Mouse (Mus musculus): ENCODE results near the gene Ptk7. TPM values are rescaled to one million over a fixed set of nuclear protein-coding genes. Genes with fewer than 3 reads are reported as not detected.

The Ptk7 gene
- total and polyA plus RNA-seq, 3 experiments, result 0.01 to 0.05 TPM; not detected in 1

DNA sequence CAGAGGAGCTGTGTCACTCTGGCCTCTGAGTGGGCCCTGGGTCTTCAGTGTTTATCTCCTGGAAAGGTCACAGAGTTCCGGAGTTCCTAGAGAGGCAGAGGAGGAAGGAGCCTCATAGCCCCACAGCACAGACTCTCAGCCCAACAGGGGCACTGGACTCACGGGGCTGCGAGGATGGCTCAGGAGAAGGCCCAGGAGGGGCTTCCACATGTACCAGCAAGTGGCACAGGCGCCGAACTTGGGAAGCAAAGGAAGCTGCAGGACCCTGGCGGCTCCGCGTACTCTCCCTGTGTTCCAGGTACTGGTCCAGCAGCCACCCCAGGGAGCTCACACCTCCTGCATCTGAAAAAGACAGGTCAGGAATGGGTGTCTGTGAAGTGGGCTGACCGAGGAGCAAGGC, 108.1 kb downstream of the Ptk7 start:
- no peak overlapping the region for H3K4me3 ChIP-seq (ENCODE audit: low read depth, low read length)

GRCm38 (mm10) chr17:46520385-46520979, 108.8 kb downstream of the Ptk7 start:
- Histone ChIP-seq H3K4me3 (ENCODE audit: low read depth, low read length) (no peak overlapping the region), H3K4me1 (ENCODE audit: insufficient read depth, low read depth, low read length) (peaks cover 3% of the 10 kb centered on the region; the same call in 1 of the 2 replicates), H3K27me3 (ENCODE audit: insufficient read depth, low read length) (peaks cover 42% of the 10 kb centered on the region), H3K36me3 (replicated peaks) (no peaks in the 10 kb centered on the region), H3K9me3 (replicated peaks) (no peaks in the 10 kb centered on the region)
- TF ChIP-seq POLR2AphosphoS5 (IDR thresholded peaks at IDR 0.05; ENCODE audit: insufficient replicate concordance, low read depth, low read length) (no peak), TAL1 (conservative IDR thresholded peaks at IDR 0.05; ENCODE audit: low read depth, low read length) (no peak), CTCF (IDR thresholded peaks at IDR 0.05; ENCODE audit: low read depth, low read length) (no peak), GATA1 (IDR thresholded peaks at IDR 0.05; ENCODE audit: borderline replicate concordance, low read length) (no peak)
- no peak for DNase-seq (ENCODE audit: low spot score)
- no peak for ATAC-seq (ENCODE audit: extremely low read depth, insufficient number of reproducible peaks, low FRiP score, poor library complexity, severe bottlenecking)

More for the DNA sequence above, 108.1 kb downstream of the Ptk7 start:
- H3K9me3 ChIP-seq (replicated peaks), result no peaks in the 10 kb centered on the region
- H3K4me1 ChIP-seq (ENCODE audit: insufficient read depth, low read depth, low read length), result peaks cover 7% of the 10 kb centered on the region; the same call in 1 of the 2 replicates
- H3K27me3 ChIP-seq (ENCODE audit: insufficient read depth, low read length), result peaks cover 42% of the 10 kb centered on the region
- TF ChIP-seq GATA2 (IDR thresholded peaks at IDR 0.05; ENCODE audit: borderline replicate concordance, low read depth, low read length) (no peak), GATA1 (IDR thresholded peaks at IDR 0.05; ENCODE audit: borderline replicate concordance, low read length) (no peak), CTCF (IDR thresholded peaks at IDR 0.05; ENCODE audit: low read depth, low read length) (no peak), TAL1 (conservative IDR thresholded peaks at IDR 0.05; ENCODE audit: low read depth, low read length) (no peak), POLR2AphosphoS5 (IDR thresholded peaks at IDR 0.05; ENCODE audit: insufficient replicate concordance, low read depth, low read length) (no peak)
- no peaks in the 10 kb centered on the region for H3K36me3 ChIP-seq (replicated peaks)
- ATAC-seq (ENCODE audit: extremely low read depth, insufficient number of reproducible peaks, low FRiP score, poor library complexity, severe bottlenecking) (no peak), DNase-seq (ENCODE audit: low spot score) (no peak)

DNA sequence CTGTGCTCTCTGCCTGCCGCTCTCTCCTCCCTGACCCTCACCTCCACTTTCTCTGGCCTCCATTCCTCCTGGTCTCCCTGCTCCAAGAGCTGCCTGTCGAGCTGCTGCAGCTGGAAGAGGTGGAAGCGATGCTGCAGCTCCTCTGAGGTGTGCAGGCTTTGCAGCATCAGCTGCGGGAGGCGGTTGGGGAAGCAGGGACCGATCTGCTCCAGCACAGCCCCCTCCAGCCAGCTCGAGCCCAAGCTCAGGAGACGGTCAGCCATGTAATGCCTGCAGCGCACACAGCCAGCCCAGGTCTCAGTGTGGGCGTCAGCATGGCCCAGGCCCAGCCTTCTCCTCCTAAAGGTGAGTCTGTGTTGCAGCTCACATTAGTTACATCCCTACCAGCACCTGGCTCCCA, 109.3 kb downstream of the Ptk7 start:
- Histone ChIP-seq H3K4me1 (ENCODE audit: insufficient read depth, low read depth, low read length) (peaks cover 3% of the 10 kb centered on the region; the same call in 1 of the 2 replicates), H3K9me3 (replicated peaks) (no peaks in the 10 kb centered on the region), H3K27me3 (ENCODE audit: insufficient read depth, low read length) (peaks cover 38% of the 10 kb centered on the region), H3K4me3 (ENCODE audit: low read depth, low read length) (no peak overlapping the region), H3K36me3 (replicated peaks) (no peaks in the 10 kb centered on the region)
- no peak for DNase-seq (ENCODE audit: low spot score)
- TF ChIP-seq CTCF (IDR thresholded peaks at IDR 0.05; ENCODE audit: low read depth, low read length), result no peak
- no peak for TF ChIP-seq POLR2AphosphoS5 (IDR thresholded peaks at IDR 0.05; ENCODE audit: insufficient replicate concordance, low read depth, low read length)
- ATAC-seq (ENCODE audit: extremely low read depth, insufficient number of reproducible peaks, low FRiP score, poor library complexity, severe bottlenecking), result no peak

Other genes starting within 250 kb of the Ptk7 start
Only the 20 nearest of the 21 such genes appear.
- not detected in 2 replicates for gene Crip3, start 200.6 kb downstream of the Ptk7 start, total RNA-seq (2014; fragmentation: Nextera tagmentation)
- 0.12 TPM in 1 of 2 replicates, not detected in the other for gene Crip3, start 200.6 kb downstream of the Ptk7 start, total RNA-seq (2017)
- not detected in 2 replicates for gene Crip3, start 200.6 kb downstream of the Ptk7 start, polyA plus RNA-seq (2012)
- gene Slc22a7, start 191.0 kb downstream of the Ptk7 start, total RNA-seq (2014; fragmentation: Nextera tagmentation), result not detected in 2 replicates
- gene Slc22a7, start 191.0 kb downstream of the Ptk7 start, total RNA-seq (2017), result not detected in 2 replicates
- gene Slc22a7, start 191.0 kb downstream of the Ptk7 start, polyA plus RNA-seq (2012), result not detected in 2 replicates
- not detected in 2 replicates for gene Ttbk1, start 141.8 kb downstream of the Ptk7 start, total RNA-seq (2014; fragmentation: Nextera tagmentation)
- gene Ttbk1, start 141.8 kb downstream of the Ptk7 start, total RNA-seq (2017), result 0.11 and 0.52 TPM in 2 replicates
- 0.01 TPM in 1 of 2 replicates, not detected in the other for gene Ttbk1, start 141.8 kb downstream of the Ptk7 start, polyA plus RNA-seq (2012)
- gene Dnph1, start 132.8 kb downstream of the Ptk7 start, total RNA-seq (2014; fragmentation: Nextera tagmentation), result 26.0 and 29.8 TPM in 2 replicates
- 18.8 and 24.9 TPM in 2 replicates for gene Dnph1, start 132.8 kb downstream of the Ptk7 start, total RNA-seq (2017)
- gene Dnph1, start 132.8 kb downstream of the Ptk7 start, polyA plus RNA-seq (2012), result 36.9 and 38.1 TPM in 2 replicates
- gene Cul9, start 83.1 kb downstream of the Ptk7 start, total RNA-seq (2014; fragmentation: Nextera tagmentation), result 0.24 and 0.45 TPM in 2 replicates
- gene Cul9, start 83.1 kb downstream of the Ptk7 start, total RNA-seq (2017), result 0.76 and 0.81 TPM in 2 replicates
- 0.66 and 0.70 TPM in 2 replicates for gene Cul9, start 83.1 kb downstream of the Ptk7 start, polyA plus RNA-seq (2012)
- gene Srf, start 73.3 kb downstream of the Ptk7 start, total RNA-seq (2014; fragmentation: Nextera tagmentation), result 52.7 and 60.3 TPM in 2 replicates
- gene Srf, start 73.3 kb downstream of the Ptk7 start, total RNA-seq (2017), result 18.4 and 22.7 TPM in 2 replicates
- gene Srf, start 73.3 kb downstream of the Ptk7 start, polyA plus RNA-seq (2012), result 113 and 114 TPM in 2 replicates
- 1.3 and 2.1 TPM in 2 replicates for gene Klc4, start 16.5 kb upstream of the Ptk7 start, total RNA-seq (2014; fragmentation: Nextera tagmentation)
- 8.9 and 10.2 TPM in 2 replicates for gene Klc4, start 16.5 kb upstream of the Ptk7 start, total RNA-seq (2017)
- gene Klc4, start 16.5 kb upstream of the Ptk7 start, polyA plus RNA-seq (2012), result 11.7 and 12.3 TPM in 2 replicates
- gene Mrpl2, start 16.7 kb upstream of the Ptk7 start, total RNA-seq (2014; fragmentation: Nextera tagmentation), result 44.7 and 59.4 TPM in 2 replicates
- 76.3 and 107 TPM in 2 replicates for gene Mrpl2, start 16.7 kb upstream of the Ptk7 start, total RNA-seq (2017)
- 853 and 1,060 TPM in 2 replicates for gene Mrpl2, start 16.7 kb upstream of the Ptk7 start, polyA plus RNA-seq (2012)
- gene Cul7, start 20.8 kb upstream of the Ptk7 start, total RNA-seq (2014; fragmentation: Nextera tagmentation), result 44.1 and 47.4 TPM in 2 replicates
- 27.4 and 30.0 TPM in 2 replicates for gene Cul7, start 20.8 kb upstream of the Ptk7 start, total RNA-seq (2017)
- gene Cul7, start 20.8 kb upstream of the Ptk7 start, polyA plus RNA-seq (2012), result 136 and 142 TPM in 2 replicates
- 12.2 and 13.2 TPM in 2 replicates for gene Rrp36, start 44.8 kb upstream of the Ptk7 start, total RNA-seq (2014; fragmentation: Nextera tagmentation)
- gene Rrp36, start 44.8 kb upstream of the Ptk7 start, total RNA-seq (2017), result 48.0 and 67.2 TPM in 2 replicates
- gene Rrp36, start 44.8 kb upstream of the Ptk7 start, polyA plus RNA-seq (2012), result 39.0 and 45.0 TPM in 2 replicates
- gene Mea1, start 49.3 kb upstream of the Ptk7 start, total RNA-seq (2014; fragmentation: Nextera tagmentation), result 37.1 and 42.4 TPM in 2 replicates
- gene Mea1, start 49.3 kb upstream of the Ptk7 start, total RNA-seq (2017), result 79.5 and 83.8 TPM in 2 replicates
- 84.7 and 105 TPM in 2 replicates for gene Mea1, start 49.3 kb upstream of the Ptk7 start, polyA plus RNA-seq (2012)
- 70.1 and 79.1 TPM in 2 replicates for gene Klhdc3, start 51.4 kb upstream of the Ptk7 start, total RNA-seq (2014; fragmentation: Nextera tagmentation)
- gene Klhdc3, start 51.4 kb upstream of the Ptk7 start, total RNA-seq (2017), result 21.0 and 26.0 TPM in 2 replicates
- 221 and 297 TPM in 2 replicates for gene Klhdc3, start 51.4 kb upstream of the Ptk7 start, polyA plus RNA-seq (2012)
- gene Ppp2r5d, start 75.6 kb upstream of the Ptk7 start, total RNA-seq (2014; fragmentation: Nextera tagmentation), result 55.2 and 56.6 TPM in 2 replicates
- gene Ppp2r5d, start 75.6 kb upstream of the Ptk7 start, total RNA-seq (2017), result 33.9 and 40.1 TPM in 2 replicates
- gene Ppp2r5d, start 75.6 kb upstream of the Ptk7 start, polyA plus RNA-seq (2012), result 78.5 and 83.4 TPM in 2 replicates
- 19.8 and 22.1 TPM in 2 replicates for gene Pex6, start 82.0 kb upstream of the Ptk7 start, total RNA-seq (2014; fragmentation: Nextera tagmentation)
- 14.3 and 17.3 TPM in 2 replicates for gene Pex6, start 82.0 kb upstream of the Ptk7 start, total RNA-seq (2017)
- 52.6 and 56.0 TPM in 2 replicates for gene Pex6, start 82.0 kb upstream of the Ptk7 start, polyA plus RNA-seq (2012)
- not detected in 2 replicates for gene Gnmt, start 99.7 kb upstream of the Ptk7 start, total RNA-seq (2014; fragmentation: Nextera tagmentation)
- gene Gnmt, start 99.7 kb upstream of the Ptk7 start, total RNA-seq (2017), result 0.52 TPM in 1 of 2 replicates, not detected in the other
- gene Gnmt, start 99.7 kb upstream of the Ptk7 start, polyA plus RNA-seq (2012), result 0.17 TPM in 1 of 2 replicates, not detected in the other
- gene Cnpy3, start 122.7 kb upstream of the Ptk7 start, total RNA-seq (2014; fragmentation: Nextera tagmentation), result 12.8 and 14.4 TPM in 2 replicates
- 36.3 and 41.1 TPM in 2 replicates for gene Cnpy3, start 122.7 kb upstream of the Ptk7 start, total RNA-seq (2017)
- gene Cnpy3, start 122.7 kb upstream of the Ptk7 start, polyA plus RNA-seq (2012), result 96.9 and 114 TPM in 2 replicates
- gene Ptcra, start 134.2 kb upstream of the Ptk7 start, total RNA-seq (2014; fragmentation: Nextera tagmentation), result not detected in 2 replicates
- gene Ptcra, start 134.2 kb upstream of the Ptk7 start, total RNA-seq (2017), result 0.12 and 0.27 TPM in 2 replicates
- gene Ptcra, start 134.2 kb upstream of the Ptk7 start, polyA plus RNA-seq (2012), result 0.04 and 0.07 TPM in 2 replicates
- gene 2310039H08Rik, start 143.1 kb upstream of the Ptk7 start, total RNA-seq (2014; fragmentation: Nextera tagmentation), result 26.8 and 33.4 TPM in 2 replicates
- 17.4 and 24.3 TPM in 2 replicates for gene 2310039H08Rik, start 143.1 kb upstream of the Ptk7 start, total RNA-seq (2017)
- 129 and 189 TPM in 2 replicates for gene 2310039H08Rik, start 143.1 kb upstream of the Ptk7 start, polyA plus RNA-seq (2012)
- 154 and 166 TPM in 2 replicates for gene Rpl7l1, start 153.2 kb upstream of the Ptk7 start, total RNA-seq (2014; fragmentation: Nextera tagmentation)
- 159 and 181 TPM in 2 replicates for gene Rpl7l1, start 153.2 kb upstream of the Ptk7 start, total RNA-seq (2017)
- 7.0 and 11.3 TPM in 2 replicates for gene Rpl7l1, start 153.2 kb upstream of the Ptk7 start, polyA plus RNA-seq (2012)
- gene Bicral, start 229.0 kb upstream of the Ptk7 start, total RNA-seq (2014; fragmentation: Nextera tagmentation), result 34.4 and 41.2 TPM in 2 replicates
- 9.2 and 13.4 TPM in 2 replicates for gene Bicral, start 229.0 kb upstream of the Ptk7 start, total RNA-seq (2017)
- 10.7 and 12.9 TPM in 2 replicates for gene Bicral, start 229.0 kb upstream of the Ptk7 start, polyA plus RNA-seq (2012)